Mouse (Mus musculus) erythroid progenitor cell, adult 5-6 weeks (primary cell): ENCODE results near the gene Rasa3. TPM values are rescaled to one million over a fixed set of nuclear protein-coding genes. Genes with fewer than 3 reads are reported as not detected.

Experiments
- ATAC-seq: replicated peaks from 2 replicates; pipeline ENCODE4 v1.8.0; 2016; ENCODE audit warnings: moderate number of reproducible peaks, mild to moderate bottlenecking, moderate TSS enrichment, inconsistent platforms; ENCODE audit not compliant: poor library complexity, low FRiP score, severe bottlenecking
- total RNA-seq, 2 experiments: library from RNA; stranded (forward) in 1 of 2; stranded (reverse) in 1 of 2; fragments of 150-400 nt in 1 of 2; fragments of 186-747, 209-891 nt in 1 of 2; gene quantifications; 2 replicates each; pipeline versions ENCODE4 v1.2.3 to v1.2.4; 2015 to 2017; ENCODE audit warnings: low replicate concordance in 2 of 2

Rasa3 gene
- total RNA-seq, 2 experiments from 2014 or later, result 9.6 to 13.4 TPM

DNA sequence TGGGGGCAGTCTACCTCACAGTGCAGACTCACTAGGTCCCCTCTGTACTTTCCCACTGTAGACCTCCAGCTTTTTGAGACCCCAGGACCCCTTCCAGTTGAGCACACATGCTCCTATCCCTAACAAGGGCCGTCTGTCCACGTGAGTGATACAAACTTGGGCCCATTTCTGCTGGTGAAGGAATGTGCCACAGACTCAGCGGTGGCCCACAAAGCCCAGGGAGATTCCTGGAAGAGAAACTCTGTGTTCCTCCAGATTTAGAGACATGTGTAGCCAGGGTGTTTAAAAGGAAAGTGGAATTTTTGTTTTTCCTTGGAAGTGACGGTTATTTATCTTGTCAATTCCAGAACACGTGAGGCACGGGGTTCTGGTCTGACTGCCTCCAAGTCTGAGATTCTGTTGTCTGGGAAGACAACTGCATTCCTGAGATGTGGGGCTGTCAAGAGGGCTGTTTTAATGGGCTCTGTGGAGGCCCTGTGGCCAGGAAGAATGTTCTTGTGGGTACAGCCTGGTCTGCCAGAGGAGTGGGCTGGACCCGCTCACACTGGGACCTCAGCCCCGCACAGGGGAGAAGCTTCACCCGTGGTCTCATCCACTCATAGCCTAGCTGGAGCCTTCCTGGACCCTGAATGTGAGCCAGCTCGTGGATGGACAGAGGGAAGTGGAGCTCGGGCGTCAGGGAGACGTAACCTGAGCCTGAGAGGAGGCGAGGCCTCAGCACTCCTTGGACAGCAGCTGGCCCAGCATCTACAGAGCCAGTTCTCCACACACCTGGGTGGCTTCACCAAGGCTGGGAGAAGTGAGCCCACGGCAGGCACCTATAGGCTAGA, 148.2 kb downstream of the Rasa3 start:
- no peak for ATAC-seq

DNA sequence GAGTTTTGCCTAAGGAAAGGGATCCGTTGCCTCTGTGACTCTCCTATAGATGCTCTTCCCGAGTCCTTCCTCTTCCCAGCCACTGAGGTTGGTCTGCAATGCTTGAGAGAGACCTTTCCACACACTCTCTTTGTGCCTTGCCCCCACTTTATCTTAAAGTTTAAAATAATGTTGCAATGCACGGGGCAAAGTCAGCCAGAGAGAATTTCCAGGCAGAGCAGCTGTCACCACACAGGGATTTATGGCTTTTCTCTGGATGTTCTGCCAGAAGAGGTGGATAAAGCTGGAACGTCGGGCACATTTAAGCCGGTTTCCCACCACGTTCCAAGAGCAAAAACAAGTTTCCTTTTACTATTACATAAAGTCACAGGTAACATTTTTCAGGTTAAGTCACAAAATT, 156.0 kb downstream of the Rasa3 start:
- no peak for ATAC-seq

DNA sequence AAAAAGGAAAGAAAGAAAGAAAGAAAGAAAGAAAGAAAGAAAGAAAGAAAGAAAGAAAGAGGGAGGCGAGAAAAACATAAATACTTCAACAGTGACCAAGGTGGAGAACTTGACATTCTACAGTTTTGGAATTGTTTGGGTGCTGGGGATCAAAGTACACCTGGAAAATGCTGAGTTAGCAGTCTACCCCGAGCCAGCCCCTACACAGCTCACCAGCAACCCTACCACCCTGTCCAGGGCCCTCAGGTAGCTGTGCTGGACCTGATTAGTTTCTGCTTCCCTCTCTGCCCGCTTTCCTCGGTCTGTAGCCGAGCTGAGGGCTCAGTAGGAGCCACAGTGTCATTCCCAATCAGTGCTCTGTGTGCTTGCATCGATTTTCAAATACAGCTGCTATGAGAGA, 157.1 kb downstream of the Rasa3 start:
- ATAC-seq, result no peak

DNA sequence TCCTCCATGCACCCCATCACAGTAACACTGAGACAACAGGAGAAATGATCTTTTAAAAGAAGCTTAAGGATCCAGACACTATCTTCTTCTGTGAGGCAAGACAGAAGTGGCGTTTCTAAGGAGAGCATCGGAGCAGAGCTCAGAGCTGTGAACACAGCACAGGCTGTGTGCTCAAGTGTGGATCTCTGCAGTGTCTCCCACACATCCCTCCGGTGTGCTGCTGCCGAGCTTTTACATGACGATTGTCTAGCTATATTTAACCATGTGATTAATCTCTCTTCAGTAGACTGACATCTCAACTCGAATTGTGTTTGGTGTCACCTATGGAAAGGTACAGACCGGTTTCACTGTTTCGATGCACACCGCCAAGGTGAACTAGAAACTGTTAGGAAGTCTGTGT, 157.9 kb downstream of the Rasa3 start:
- no peak for ATAC-seq

DNA sequence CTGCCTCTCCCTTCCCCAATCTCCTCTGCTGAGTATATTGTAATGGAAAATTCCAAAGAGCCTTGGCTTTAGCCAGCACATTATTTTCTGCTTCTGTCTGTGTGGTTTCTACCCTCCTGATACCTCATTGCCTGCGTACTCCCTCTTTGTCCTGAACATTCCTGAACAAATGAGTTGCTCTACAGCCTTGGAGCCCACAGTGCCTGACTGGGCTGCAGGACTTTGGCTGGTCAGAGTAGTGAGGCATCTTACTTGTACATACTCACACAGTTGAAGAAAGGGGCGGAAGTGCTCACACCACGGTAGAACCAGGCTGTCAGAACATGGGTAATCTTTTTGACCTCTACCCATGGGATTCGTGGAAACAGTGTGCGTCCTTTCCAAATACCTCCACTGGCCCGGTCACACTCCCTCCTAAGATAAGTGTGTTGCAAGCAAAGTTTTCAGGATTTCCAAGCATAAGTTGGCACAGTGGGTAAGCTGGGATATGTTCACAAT, 160.1 kb downstream of the Rasa3 start:
- no peak for ATAC-seq

Other genes starting within 250 kb of the Rasa3 start
- gene Tmem255b, start 242.4 kb downstream of the Rasa3 start, total RNA-seq (2015; ENCODE audit: low replicate concordance), result not detected in 2 replicates
- not detected in 2 replicates for gene Tmem255b, start 242.4 kb downstream of the Rasa3 start, total RNA-seq (2017; ENCODE audit: low replicate concordance)
- 2.1 TPM in 1 of 2 replicates, not detected in the other for gene Gas6, start 183.1 kb downstream of the Rasa3 start, total RNA-seq (2015; ENCODE audit: low replicate concordance)
- gene Gas6, start 183.1 kb downstream of the Rasa3 start, total RNA-seq (2017; ENCODE audit: low replicate concordance), result 3.0 and 3.9 TPM in 2 replicates
- gene 1700029H14Rik, start 115.1 kb downstream of the Rasa3 start, total RNA-seq (2015; ENCODE audit: low replicate concordance), result not detected in 2 replicates
- gene 1700029H14Rik, start 115.1 kb downstream of the Rasa3 start, total RNA-seq (2017; ENCODE audit: low replicate concordance), result not detected in 2 replicates
- not detected in 2 replicates for gene Cfap97d2, start 28.3 kb upstream of the Rasa3 start, total RNA-seq (2015; ENCODE audit: low replicate concordance)
- gene Cfap97d2, start 28.3 kb upstream of the Rasa3 start, total RNA-seq (2017; ENCODE audit: low replicate concordance), result not detected in 2 replicates
- gene Cdc16, start 80.1 kb upstream of the Rasa3 start, total RNA-seq (2015; ENCODE audit: low replicate concordance), result 28.9 and 55.5 TPM in 2 replicates
- 30.5 and 33.7 TPM in 2 replicates for gene Cdc16, start 80.1 kb upstream of the Rasa3 start, total RNA-seq (2017; ENCODE audit: low replicate concordance)
- gene Upf3a, start 108.0 kb upstream of the Rasa3 start, total RNA-seq (2015; ENCODE audit: low replicate concordance), result 11.2 and 17.2 TPM in 2 replicates
- gene Upf3a, start 108.0 kb upstream of the Rasa3 start, total RNA-seq (2017; ENCODE audit: low replicate concordance), result 10.8 and 18.6 TPM in 2 replicates
- gene AF366264, start 160.8 kb upstream of the Rasa3 start, total RNA-seq (2015; ENCODE audit: low replicate concordance), result not detected in 2 replicates
- gene AF366264, start 160.8 kb upstream of the Rasa3 start, total RNA-seq (2017; ENCODE audit: low replicate concordance), result not detected in 2 replicates
- 5.0 and 5.4 TPM in 2 replicates for gene Champ1, start 192.0 kb upstream of the Rasa3 start, total RNA-seq (2015; ENCODE audit: low replicate concordance)
- 0.98 and 4.4 TPM in 2 replicates for gene Champ1, start 192.0 kb upstream of the Rasa3 start, total RNA-seq (2017; ENCODE audit: low replicate concordance)
- gene Coprs, start 212.7 kb upstream of the Rasa3 start, total RNA-seq (2015; ENCODE audit: low replicate concordance), result 4.7 TPM in 1 of 2 replicates, not detected in the other
- 1.8 TPM in 1 of 2 replicates, not detected in the other for gene Coprs, start 212.7 kb upstream of the Rasa3 start, total RNA-seq (2017; ENCODE audit: low replicate concordance)